Mouse (Mus musculus) thymus, adult 2 months (tissue): ENCODE results near the gene Arl15.

Experiments used
- CTCF ChIP-seq: fragments of 200-500 bp; IDR thresholded peaks from 2 replicates; pipeline ENCODE4 v1.5.1; 2012; ENCODE audit warnings: mild to moderate bottlenecking, control low read depth, low read length, moderate library complexity, borderline replicate concordance; ENCODE audit not compliant: control insufficient read depth, poor library complexity, insufficient read depth; ENCODE audit errors: extremely low read depth
- POLR2A ChIP-seq: fragments of 200-500 bp; IDR thresholded peaks from 2 replicates; pipeline ENCODE4 v1.6.1; 2012; ENCODE audit warnings: mild to moderate bottlenecking, low read length, control low read depth, moderate library complexity; ENCODE audit not compliant: control insufficient read depth, poor library complexity, insufficient read depth; ENCODE audit errors: extremely low read depth

- TF ChIP-seq CTCF, result no peak
- TF ChIP-seq POLR2A, result no peak
These were observed 70.0 kb downstream of the Arl15 start for GRCm38 (mm10) chr13:113864278-113864677.
